In the genomic region with DNA sequence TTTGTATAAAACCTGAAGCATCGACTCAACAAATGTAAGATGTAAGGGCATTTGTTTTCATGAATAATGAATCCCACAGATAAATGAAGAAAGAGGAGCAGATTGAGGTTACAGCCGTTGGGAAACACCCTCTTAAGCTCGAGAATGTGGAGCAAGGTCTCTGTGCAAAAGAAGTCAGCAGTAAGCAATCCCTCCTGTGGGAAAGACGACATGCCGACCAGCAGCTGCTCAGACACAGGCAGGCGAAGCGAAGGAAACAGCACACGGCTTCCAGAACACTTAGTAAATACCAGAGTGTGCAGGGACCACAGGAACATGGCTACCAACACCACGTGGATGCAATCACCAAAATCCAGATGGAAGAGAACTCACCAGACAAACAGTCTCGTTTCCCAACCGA, we compare ENCODE assay signal across 24 mouse cellular contexts.
A peak's percentile ranks its signal among the peaks of the same experiment; 100 is the strongest.
DNase-seq lines count a peak whose midpoint lies in the region; ATAC-seq and TF ChIP-seq lines count a peak whose summit lies in the region.
"Had no signal": no experiment of that assay in that cellular context is flagged by ENCODE, and none has a peak within 500 bp of the region (broad histone marks: within the 10 kb centered on the region; RNA-seq: fewer than 3 reads in every experiment).

No protein-coding gene starts in this region.

- peak overlapping the region; percentile 64 for H3K27ac ChIP-seq in gastrocnemius, adult 2 months
- H3K27ac ChIP-seq in limb, embryonic 15.5 days: 0 out of 2 replicates have a peak overlapping the region, but pooled peaks have one; percentile 38
- H3K27ac ChIP-seq: forebrain, embryonic 13.5 days; hindbrain, embryonic 12.5 days; liver, embryonic 12.5 days; stomach, postnatal 0 days had no signal

- DNase-seq in adrenal gland, adult (ENCODE audit: inconsistent age in 2 of 2, low spot score in 1 of 2): peak; percentile 48 to 76
- no peak for DNase-seq in adrenal gland, postnatal 10 days
- peak; percentile 69 for DNase-seq in gastrocnemius, adult 2 months
- no peak for DNase-seq in gastrocnemius, postnatal 4 days (ENCODE audit: low spot score in 2 of 2)
- DNase-seq in retina, postnatal 1 day: peak; percentile 19
- DNase-seq in retina, embryonic 14.5 days (ENCODE audit: low spot score): no peak
- DNase-seq: cerebellum, adult 2 months; cerebellum, postnatal 36 days; heart, postnatal 14 days; kidney, adult 18-20 months; kidney, postnatal 10 days; lung, adult 2 months; midbrain, embryonic 14.5 days had no signal

- no peak overlapping the region for H3K4me2 ChIP-seq in limb, embryonic 15.5 days
- H3K4me2 ChIP-seq: forebrain, embryonic 13.5 days; heart, embryonic 12.5 days; hindbrain, embryonic 12.5 days; liver, embryonic 12.5 days had no signal

- 55% methylated on average over 11 of the region's 11 CpGs for WGBS in limb, embryonic 15.5 days

- intact Hi-C loops in gastrocnemius, adult 2 months (cut with DNase I): no loop called here

- no peaks in the 10 kb centered on the region for H3K9me3 ChIP-seq in limb, embryonic 15.5 days
- H3K9me3 ChIP-seq: forebrain, embryonic 13.5 days; heart, embryonic 12.5 days; hindbrain, embryonic 12.5 days; liver, embryonic 12.5 days; megakaryocyte, embryonic 14.5 days had no signal

- no peak for ATAC-seq in limb, embryonic 15.5 days (ENCODE audit: insufficient number of reproducible peaks, low FRiP score, low TSS enrichment, low read depth)
- ATAC-seq in erythroid progenitor cell, adult 5-6 weeks (replicated peaks; ENCODE audit: low FRiP score, poor library complexity, severe bottlenecking): no peak
- ATAC-seq: activated CD4-positive, CD25-positive, alpha-beta regulatory T cell, adult 4 months; forebrain, embryonic 13.5 days; liver, embryonic 12.5 days; Patski had no signal

- no peaks in the 10 kb centered on the region for H3K27me3 ChIP-seq in limb, embryonic 15.5 days
- H3K27me3 ChIP-seq: forebrain, embryonic 13.5 days; heart, embryonic 12.5 days; hindbrain, embryonic 12.5 days; liver, embryonic 12.5 days; megakaryocyte, embryonic 14.5 days; Patski had no signal

- peaks cover 5% of the 10 kb centered on the region; the same call in 1 of the 2 replicates for H3K4me1 ChIP-seq in limb, embryonic 15.5 days
- H3K4me1 ChIP-seq: forebrain, embryonic 13.5 days; hindbrain, embryonic 12.5 days; liver, embryonic 12.5 days had no signal

- H3K36me3 ChIP-seq in limb, embryonic 15.5 days: no peaks in the 10 kb centered on the region
- H3K36me3 ChIP-seq: heart, embryonic 12.5 days; hindbrain, embryonic 12.5 days; liver, embryonic 12.5 days had no signal

- H3K9ac ChIP-seq in limb, embryonic 15.5 days: no peak overlapping the region
- H3K9ac ChIP-seq: forebrain, embryonic 13.5 days; heart, embryonic 12.5 days; hindbrain, embryonic 12.5 days; liver, embryonic 12.5 days had no signal

- no peak for TF ChIP-seq CTCF in gastrocnemius, adult 2 months (IDR thresholded peaks at IDR 0.05)

- no peak overlapping the region for H3K4me3 ChIP-seq in gastrocnemius, adult 2 months
- H3K4me3 ChIP-seq in limb, embryonic 15.5 days: no peak overlapping the region
- H3K4me3 ChIP-seq: forebrain, embryonic 13.5 days; heart, embryonic 12.5 days; hindbrain, embryonic 12.5 days; liver, embryonic 12.5 days; megakaryocyte, embryonic 14.5 days; myocyte had no signal

Comparison
In these comparisons a context has a peak if more than half of its experiments do, and no peak if none do; other contexts are left out.
1. DNase-seq: peak in adrenal gland, adult (2 of 2), gastrocnemius, adult 2 months (single experiment) and retina, postnatal 1 day (single experiment); none in adrenal gland, postnatal 10 days (single experiment), gastrocnemius, postnatal 4 days (0 of 2) and retina, embryonic 14.5 days (single experiment).